Mouse (Mus musculus) midbrain, embryonic 11.5 days (tissue): ENCODE measurements around the gene Il13. TPM values are rescaled to one million over a fixed set of nuclear protein-coding genes. Genes with fewer than 3 reads are reported as not detected.

Source experiments
- ATAC-seq: fragments of 200-750 bp; cut with Nextera tagmentation; 2 replicates; pipeline ENCODE4 v1.8.0; 2017; ENCODE audit warnings: moderate TSS enrichment, moderate library complexity; ENCODE audit not compliant: low FRiP score
- DNase-seq: peaks from one replicate; pipeline ENCODE4 v3.0.0; 2015; ENCODE audit warnings: low spot score; ENCODE audit errors: missing footprints
- H3K27ac ChIP-seq: fragments of 300-500 bp; sonication (generic); 2 replicates; pipeline ENCODE4 v1.5.1; 2014; ENCODE audit warnings: low read depth, low read length
- H3K27me3 ChIP-seq: fragments of 300-500 bp; sonication (generic); 2 replicates; pipeline ENCODE4 v1.6.1; 2014; ENCODE audit warnings: mild to moderate bottlenecking, low read length, moderate library complexity, mixed read lengths; ENCODE audit not compliant: control insufficient read depth, insufficient read depth
- H3K36me3 ChIP-seq: fragments of 300-500 bp; sonication (generic); 2 replicates; pipeline ENCODE4 v1.6.1; 2014; ENCODE audit warnings: mild to moderate bottlenecking, low read length, moderate library complexity, mixed read lengths; ENCODE audit not compliant: control insufficient read depth, insufficient read depth
- H3K4me1 ChIP-seq: fragments of 300-500 bp; sonication (generic); 2 replicates; pipeline ENCODE4 v1.6.1; 2014; ENCODE audit warnings: low read length; ENCODE audit not compliant: control insufficient read depth, insufficient read depth
- H3K4me2 ChIP-seq: fragments of 300-500 bp; sonication (generic); 2 replicates; pipeline ENCODE4 v1.6.1; 2014; ENCODE audit warnings: mild to moderate bottlenecking, moderate library complexity
- H3K4me3 ChIP-seq: fragments of 300-500 bp; sonication (generic); 2 replicates; pipeline ENCODE4 v1.5.1; 2014; ENCODE audit warnings: low read depth, low read length
- H3K9ac ChIP-seq: fragments of 300-500 bp; sonication (generic); 2 replicates; pipeline ENCODE4 v1.6.1; 2014; ENCODE audit warnings: low read length
- H3K9me3 ChIP-seq: fragments of 300-500 bp; sonication (generic); 2 replicates; pipeline ENCODE4 v1.6.1; 2016; ENCODE audit warnings: low read length; ENCODE audit not compliant: control insufficient read depth
- WGBS: fragments of 180-500 bp; shearing (Covaris S2); extraction: QIAGEN DNeasy Blood & Tissue Kit; methylation state at CpG from one replicate; pipeline ENCODE4 v1.1.7; 2014; 5-methylcytosine and 5-hydroxymethylcytosine counted together
- polyA plus RNA-seq: library from polyadenylated mRNA; unstranded; fragments of >200 nt; fragmentation: Nextera tagmentation; extraction: Ambion mirVana; gene quantifications from 2 replicates; pipeline ENCODE4 v1.2.1, GENCODE M21; 2014

The Il13 gene
- polyA plus RNA-seq, 1 experiment from 2014 or later, result not detected

- Histone ChIP-seq H3K4me1 (no peaks in the 10 kb centered on the region), H3K36me3 (no peaks in the 10 kb centered on the region), H3K9ac (no peak overlapping the region), H3K27ac (no peak overlapping the region), H3K27me3 (no peaks in the 10 kb centered on the region), H3K4me2 (no peak overlapping the region), H3K4me3 (no peak overlapping the region), H3K9me3 (no peaks in the 10 kb centered on the region)
- DNase-seq (no peak), ATAC-seq (no peak)
- 87% methylated on average over 8 of the region's 8 CpGs for WGBS
These were observed 22.9 kb upstream of the Il13 start for GRCm38 (mm10) chr11:53657381-53657780.

DNA sequence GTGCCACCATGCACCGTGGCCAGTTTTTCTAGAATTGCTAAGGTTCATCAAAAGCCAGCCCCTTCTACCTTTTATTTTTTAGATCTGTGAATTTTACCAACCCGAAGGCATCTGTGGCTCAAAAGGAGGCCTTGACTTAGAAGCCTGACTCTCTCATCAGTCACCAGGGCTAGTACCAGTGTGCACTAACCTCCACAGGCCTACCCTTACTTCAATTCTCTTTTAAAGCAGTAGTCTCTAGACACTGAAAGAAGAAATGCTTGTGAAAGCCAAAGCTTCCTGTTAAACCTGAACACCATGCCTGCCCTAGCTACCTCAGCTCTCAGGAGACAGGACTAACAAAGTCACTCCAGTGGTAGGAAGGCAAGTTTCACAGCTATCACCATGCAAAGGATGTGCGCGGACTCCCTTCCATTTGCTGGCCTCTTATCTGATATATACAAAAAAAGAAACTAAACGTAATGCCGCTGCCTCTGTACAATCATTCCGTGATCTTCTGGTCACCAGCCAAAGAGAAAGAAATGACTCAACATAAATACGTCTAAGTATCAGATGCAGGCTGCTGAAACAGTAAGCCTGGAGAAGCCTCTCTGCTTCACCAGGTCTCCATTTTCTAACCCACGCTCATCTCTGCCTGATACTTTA is 22.2 kb upstream of the Il13 start:
- Histone ChIP-seq H3K9me3 (no peaks in the 10 kb centered on the region), H3K27ac (no peak overlapping the region), H3K4me1 (no peaks in the 10 kb centered on the region), H3K4me2 (no peak overlapping the region), H3K36me3 (no peaks in the 10 kb centered on the region), H3K27me3 (no peaks in the 10 kb centered on the region), H3K4me3 (no peak overlapping the region), H3K9ac (no peak overlapping the region)
- ATAC-seq (no peak), DNase-seq (no peak)
- 94% methylated on average over 9 of the region's 9 CpGs for WGBS

GRCm38 (mm10) chr11:53655043-53655442 is 20.5 kb upstream of the Il13 start:
- no peaks in the 10 kb centered on the region for H3K4me1 ChIP-seq
- DNase-seq, result no peak
- 89% methylated on average over 5 of the region's 5 CpGs for WGBS
- H3K27me3 ChIP-seq, result no peaks in the 10 kb centered on the region
- no peak overlapping the region for H3K27ac ChIP-seq
- ATAC-seq, result no peak
- no peaks in the 10 kb centered on the region for H3K9me3 ChIP-seq
- no peaks in the 10 kb centered on the region; the same call in 1 of the 2 replicates for H3K36me3 ChIP-seq
- H3K4me2 ChIP-seq, result no peak overlapping the region
- H3K9ac ChIP-seq, result no peak overlapping the region
- no peak overlapping the region for H3K4me3 ChIP-seq

- WGBS, result 96% methylated on average over 2 of the region's 2 CpGs
- no peak for ATAC-seq
- H3K4me2 ChIP-seq, result no peak overlapping the region
- H3K27me3 ChIP-seq, result no peaks in the 10 kb centered on the region
- no peaks in the 10 kb centered on the region for H3K4me1 ChIP-seq
- no peak for DNase-seq
- no peaks in the 10 kb centered on the region for H3K9me3 ChIP-seq
- H3K9ac ChIP-seq, result no peak overlapping the region
- H3K36me3 ChIP-seq, result no peaks in the 10 kb centered on the region; the same call in 1 of the 2 replicates
- no peak overlapping the region for H3K4me3 ChIP-seq
- no peak overlapping the region for H3K27ac ChIP-seq
These were observed 17.9 kb upstream of the Il13 start for GRCm38 (mm10) chr11:53652427-53652826.

DNA sequence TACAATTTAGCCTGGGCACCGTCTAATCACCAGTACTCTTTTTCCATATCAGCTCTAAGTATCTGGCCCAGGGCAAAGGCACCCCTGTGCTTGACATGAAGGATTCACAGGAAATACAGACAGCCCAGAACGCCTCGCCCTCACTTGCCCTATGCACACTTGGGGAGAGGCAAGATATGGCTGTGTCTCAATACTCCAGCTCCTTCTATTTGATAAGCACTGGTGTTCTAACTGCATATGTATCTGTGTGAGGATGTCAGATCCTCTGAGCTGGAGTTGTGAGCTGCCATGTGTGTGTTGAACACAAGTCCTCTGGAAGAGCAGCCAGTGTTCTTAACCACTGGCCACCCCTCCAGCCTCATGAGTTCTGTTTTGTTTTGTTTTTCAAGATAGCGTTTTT is 16.9 kb upstream of the Il13 start:
- Histone ChIP-seq H3K4me2 (no peak overlapping the region), H3K9me3 (no peaks in the 10 kb centered on the region), H3K4me1 (no peaks in the 10 kb centered on the region), H3K36me3 (no peaks in the 10 kb centered on the region; the same call in 1 of the 2 replicates), H3K27ac (no peak overlapping the region), H3K9ac (no peak overlapping the region), H3K27me3 (no peaks in the 10 kb centered on the region), H3K4me3 (no peak overlapping the region)
- no peak for ATAC-seq
- DNase-seq, result no peak
- 89% methylated on average over 4 of the region's 4 CpGs for WGBS

DNA sequence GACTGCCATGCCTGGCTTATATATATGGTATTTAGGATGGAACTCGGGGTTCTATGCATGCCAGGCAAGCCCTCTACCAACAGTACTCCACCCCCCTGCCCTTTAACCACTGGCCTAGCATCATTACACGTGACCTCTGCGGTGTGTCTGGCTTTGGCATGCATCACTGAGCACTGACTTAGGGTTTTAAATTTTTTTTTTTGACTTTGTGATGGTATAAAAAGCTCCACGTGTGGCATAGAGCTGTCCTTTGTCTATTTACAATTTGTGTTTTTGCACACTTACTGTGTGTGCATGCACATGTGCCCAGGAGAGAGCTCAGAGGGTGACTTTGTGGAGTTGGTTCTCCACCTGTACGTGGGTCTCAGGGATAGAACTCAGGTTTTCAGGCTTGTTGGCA is 9.5 kb upstream of the Il13 start:
- no peak overlapping the region for H3K9ac ChIP-seq
- H3K9me3 ChIP-seq, result no peaks in the 10 kb centered on the region
- no peaks in the 10 kb centered on the region for H3K4me1 ChIP-seq
- no peak overlapping the region for H3K27ac ChIP-seq
- H3K4me2 ChIP-seq, result no peak overlapping the region
- no peak for ATAC-seq
- WGBS, result 77% methylated on average over 5 of the region's 5 CpGs
- H3K27me3 ChIP-seq, result no peaks in the 10 kb centered on the region
- DNase-seq, result no peak
- H3K4me3 ChIP-seq, result no peak overlapping the region
- H3K36me3 ChIP-seq, result no peaks in the 10 kb centered on the region

- Histone ChIP-seq H3K9me3 (no peaks in the 10 kb centered on the region), H3K4me1 (no peaks in the 10 kb centered on the region), H3K4me3 (no peak overlapping the region), H3K4me2 (no peak overlapping the region), H3K36me3 (no peaks in the 10 kb centered on the region), H3K27me3 (no peaks in the 10 kb centered on the region), H3K27ac (no peak overlapping the region), H3K9ac (no peak overlapping the region)
- WGBS, result 81% methylated on average over 12 of the region's 12 CpGs
- DNase-seq (no peak), ATAC-seq (no peak)
These were observed 8.3 kb upstream of the Il13 start for GRCm38 (mm10) chr11:53642744-53643279.

- H3K4me3 ChIP-seq, result no peak overlapping the region
- peaks cover 19% of the 10 kb centered on the region for H3K27me3 ChIP-seq
- WGBS, result 84% methylated on average over 10 of the region's 10 CpGs
- H3K9ac ChIP-seq, result no peak overlapping the region
- DNase-seq, result no peak
- ATAC-seq, result no peak
- H3K36me3 ChIP-seq, result no peaks in the 10 kb centered on the region
- no peaks in the 10 kb centered on the region for H3K9me3 ChIP-seq
- H3K27ac ChIP-seq, result no peak overlapping the region
- peaks cover 4% of the 10 kb centered on the region for H3K4me1 ChIP-seq
- H3K4me2 ChIP-seq, result no peak overlapping the region
These were observed 3.3 kb upstream of the Il13 start for GRCm38 (mm10) chr11:53637803-53638260.

DNA sequence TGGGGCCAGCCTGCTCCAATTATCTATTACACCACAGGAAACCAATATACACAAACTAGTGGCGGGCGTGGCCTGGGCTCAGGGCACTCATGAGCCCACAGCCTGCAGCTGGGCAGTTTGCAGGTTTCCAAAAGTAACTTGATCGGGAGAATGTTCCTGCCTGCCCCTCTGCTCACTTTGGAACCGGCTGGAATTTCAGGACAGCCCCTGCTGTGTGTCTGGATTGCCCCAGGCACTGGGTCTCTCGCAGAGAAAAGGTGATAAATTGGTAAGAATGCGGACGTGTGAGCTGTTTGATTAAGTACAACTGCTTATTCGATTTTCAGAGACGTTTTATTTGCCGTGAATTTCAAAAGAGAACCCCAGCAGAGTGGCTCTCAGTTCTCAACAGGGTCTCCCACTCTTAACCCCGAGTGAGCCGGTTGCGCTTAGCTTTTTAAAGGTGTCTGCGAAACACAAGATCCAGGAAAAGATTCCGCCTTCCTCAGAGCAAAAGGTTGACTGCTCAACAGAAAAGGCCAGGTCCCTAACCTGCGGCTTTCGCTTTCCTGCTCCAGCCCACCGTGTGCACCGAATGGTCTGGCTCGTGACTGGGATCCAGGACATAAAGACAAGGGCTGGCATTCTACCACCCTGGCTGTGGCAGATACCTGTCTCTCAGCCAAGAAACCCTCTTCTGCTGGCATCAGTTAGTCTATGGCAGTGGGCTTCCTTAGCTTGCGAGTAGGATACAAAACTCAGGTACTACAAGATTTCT is 2.7 kb upstream of the Il13 start:
- Histone ChIP-seq H3K27me3 (peaks cover 19% of the 10 kb centered on the region), H3K4me1 (peaks cover 4% of the 10 kb centered on the region), H3K9me3 (no peaks in the 10 kb centered on the region), H3K27ac (no peak overlapping the region), H3K4me2 (no peak overlapping the region), H3K9ac (no peak overlapping the region), H3K36me3 (no peaks in the 10 kb centered on the region), H3K4me3 (no peak overlapping the region)
- DNase-seq (peak; percentile 91), ATAC-seq (no peak)
- 25% methylated on average over 21 of the region's 21 CpGs for WGBS
